Mouse (Mus musculus) urinary bladder, postnatal 14 days (tissue): ENCODE measurements around the gene Pfdn5.
A peak's percentile ranks its signal among the peaks of the same experiment; 100 is the strongest.

ENCODE experiments used
- DNase-seq: peaks from one replicate; pipeline ENCODE4 v3.0.0; 2021; ENCODE audit warnings: low spot score

Gene Pfdn5

DNA sequence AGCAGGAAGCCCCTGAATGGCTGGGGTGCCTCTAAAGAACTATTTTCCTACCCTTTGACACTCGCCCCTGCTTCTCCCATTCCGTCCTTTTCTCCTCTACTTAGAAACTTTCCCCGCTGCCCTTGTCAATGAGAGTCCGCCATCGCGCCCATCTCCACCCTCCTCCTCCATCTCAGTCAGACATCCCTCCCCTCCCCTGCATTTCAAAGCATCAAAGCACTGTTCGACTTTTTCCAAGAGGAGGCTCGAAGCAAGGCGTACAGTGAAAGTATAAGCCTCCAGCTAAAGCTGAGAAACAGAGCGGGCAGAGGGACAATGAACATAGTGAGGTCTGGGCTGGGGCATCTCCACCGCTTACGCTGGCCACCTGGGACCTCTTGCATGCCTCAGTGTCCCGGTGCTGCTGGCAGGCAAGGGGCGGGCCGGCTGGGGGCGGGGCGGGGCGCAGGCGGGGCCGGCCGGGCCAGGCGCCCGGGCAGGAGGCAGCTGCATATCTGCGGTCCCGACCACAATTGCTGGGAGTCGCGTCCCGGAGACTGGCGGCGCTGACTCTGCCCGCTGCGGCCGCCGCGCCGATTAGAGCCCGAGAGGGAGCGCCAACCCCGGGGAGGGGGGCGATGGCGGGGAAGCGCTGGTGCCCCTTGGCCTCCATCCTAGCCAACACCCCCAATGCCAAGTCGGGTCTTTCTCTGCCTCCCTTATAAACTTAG lies 50.7 kb downstream of the Pfdn5 start:
- peak; percentile 53 for DNase-seq

GRCm38 (mm10) chr15:102377163-102377543 lies 51.2 kb downstream of the Pfdn5 start:
- peak; percentile 87 for DNase-seq

DNA sequence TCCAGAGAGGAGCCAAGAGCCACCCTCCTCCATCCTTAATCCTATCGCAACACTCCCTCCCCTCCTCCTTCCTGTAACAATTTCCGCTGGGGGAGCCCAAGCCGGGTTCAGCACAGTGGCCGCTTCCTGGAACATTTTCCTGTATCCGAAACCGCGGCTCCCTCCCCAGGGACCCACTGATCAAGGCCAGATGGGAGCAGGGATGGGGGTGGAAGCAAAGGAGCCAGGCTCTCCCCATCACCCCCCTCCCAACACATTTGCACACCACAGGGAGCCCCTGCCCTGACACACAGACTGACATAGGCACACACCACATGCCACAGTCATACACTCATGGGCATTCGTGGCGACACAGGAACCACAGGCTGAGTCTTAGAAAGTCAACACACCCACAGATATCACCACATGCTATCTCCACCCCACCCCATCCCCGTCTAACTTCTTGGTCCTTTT lies 51.9 kb downstream of the Pfdn5 start:
- peak; percentile 46 for DNase-seq
